Mouse (Mus musculus) cortical plate, adult 2 months (tissue): ENCODE results near the gene Tmem251. TPM values are rescaled to one million over a fixed set of nuclear protein-coding genes. Genes with fewer than 3 reads are reported as not detected.

Source experiments
- H3K27ac ChIP-seq: fragments of 200-500 bp; 2 replicates; pipeline ENCODE4 v1.5.1; 2012; ENCODE audit warnings: low read length, control low read depth, inconsistent platforms; ENCODE audit not compliant: insufficient read depth
- H3K4me1 ChIP-seq: fragments of 200-500 bp; 2 replicates; pipeline ENCODE4 v1.6.1; 2011; ENCODE audit warnings: low read length; ENCODE audit not compliant: control insufficient read depth, insufficient read depth
- H3K4me3 ChIP-seq: fragments of 200-500 bp; 2 replicates; pipeline ENCODE4 v1.5.1; 2011; ENCODE audit warnings: mild to moderate bottlenecking, low read length, control low read depth; ENCODE audit not compliant: insufficient read depth
- CTCF ChIP-seq: fragments of 200-500 bp; IDR thresholded peaks from 2 replicates; pipeline ENCODE4 v1.5.1; 2011; ENCODE audit warnings: mild to moderate bottlenecking, control low read depth, low read length; ENCODE audit not compliant: insufficient read depth; ENCODE audit errors: extremely low read depth
- POLR2A ChIP-seq: fragments of 200-500 bp; IDR thresholded peaks from 2 replicates; pipeline ENCODE4 v1.6.1; 2011; ENCODE audit warnings: mild to moderate bottlenecking, low read length, control low read depth; ENCODE audit not compliant: insufficient read depth; ENCODE audit errors: extremely low read depth
- polyA plus RNA-seq: library from polyadenylated mRNA; depleted of rRNA; stranded (reverse); fragments of >200 nt; gene quantifications from 2 replicates; pipeline ENCODE4 v1.2.3, GENCODE M21; 2012

Gene Tmem251
- polyA plus RNA-seq, 1 experiment = 4.0 TPM

GRCm38 (mm10) chr12:102725146-102725545, 18.4 kb upstream of the Tmem251 start:
- no peak for TF ChIP-seq CTCF
- TF ChIP-seq POLR2A = no peak
- Histone ChIP-seq H3K4me1 (peaks cover 5% of the 10 kb centered on the region), H3K27ac (no peak overlapping the region), H3K4me3 (no peak overlapping the region)

DNA sequence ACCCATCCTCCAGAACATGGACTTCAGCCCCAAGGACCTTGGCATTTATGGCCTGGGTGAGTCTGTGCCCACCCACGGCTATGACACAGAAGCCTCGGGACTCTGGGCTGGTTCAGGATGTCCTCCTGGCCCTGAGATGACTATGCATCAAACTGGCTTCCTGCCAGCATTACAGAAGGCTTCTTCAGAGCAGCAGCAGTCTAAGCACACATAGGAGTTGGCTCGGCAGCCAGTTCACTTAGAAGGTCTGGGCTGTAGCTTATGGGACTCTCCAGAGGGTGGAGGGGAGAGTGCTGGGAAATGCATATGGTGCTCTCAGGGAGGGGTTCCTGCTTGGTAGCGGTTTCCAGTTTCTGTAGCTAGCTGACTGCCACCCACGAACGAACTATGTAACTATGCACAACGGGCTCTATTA, 17.8 kb upstream of the Tmem251 start:
- TF ChIP-seq POLR2A (no peak), CTCF (no peak)

GRCm38 (mm10) chr12:102729855-102730797, 13.4 kb upstream of the Tmem251 start:
- H3K4me3 ChIP-seq = no peak overlapping the region
- H3K27ac ChIP-seq = no peak overlapping the region

More for the DNA sequence above, 17.8 kb upstream of the Tmem251 start:
- H3K4me1 ChIP-seq = peaks cover 5% of the 10 kb centered on the region
- no peak overlapping the region for H3K27ac ChIP-seq
- H3K4me3 ChIP-seq = no peak overlapping the region

DNA sequence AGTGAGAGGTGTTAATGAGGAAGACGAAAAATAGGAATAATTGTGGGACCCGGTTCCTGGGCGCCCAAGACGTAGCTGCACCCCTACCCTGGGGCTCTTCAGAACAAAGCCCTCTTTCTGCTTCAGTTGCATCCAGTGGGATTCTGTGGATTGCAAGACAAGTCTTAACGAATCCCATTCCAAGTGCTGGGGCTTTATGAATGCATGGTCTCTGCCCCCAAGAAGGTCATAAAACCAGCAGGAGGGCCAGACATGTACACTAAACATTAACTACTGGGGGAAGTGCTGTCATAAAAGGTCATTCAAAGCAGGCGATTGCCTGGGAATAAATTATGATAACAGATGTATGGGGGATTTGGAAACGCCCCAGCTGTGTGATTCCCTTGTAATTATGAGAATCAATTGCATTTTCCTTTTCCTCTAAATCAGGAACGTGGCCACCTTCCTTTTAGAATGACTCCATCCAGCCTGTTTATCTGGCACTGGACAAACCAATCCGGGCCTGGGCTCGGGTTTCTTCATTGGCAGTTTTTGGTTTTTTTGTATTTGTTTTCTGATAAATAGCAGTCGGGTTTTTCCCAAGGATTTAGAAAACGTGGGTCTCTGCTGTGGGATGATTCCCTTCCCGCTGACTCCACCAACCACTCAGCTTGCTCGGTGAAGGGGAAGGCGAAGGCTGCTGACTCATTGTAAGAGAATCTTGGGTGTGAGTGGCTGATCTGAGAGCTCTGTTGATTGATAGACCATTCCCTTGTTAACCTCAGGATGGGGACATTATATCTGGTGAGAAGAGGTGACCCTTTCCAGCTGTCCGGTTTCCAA, 12.6 kb upstream of the Tmem251 start:
- H3K27ac ChIP-seq = no peak overlapping the region
- no peaks in the 10 kb centered on the region for H3K4me1 ChIP-seq
- H3K4me3 ChIP-seq = no peak overlapping the region
- TF ChIP-seq CTCF (no peak), POLR2A (no peak)

More at GRCm38 (mm10) chr12:102729855-102730797, 13.4 kb upstream of the Tmem251 start:
- H3K4me1 ChIP-seq = peaks cover 1% of the 10 kb centered on the region
- TF ChIP-seq POLR2A (peak; percentile 60; the same call in 1 of the 2 replicates), CTCF (no peak)

DNA sequence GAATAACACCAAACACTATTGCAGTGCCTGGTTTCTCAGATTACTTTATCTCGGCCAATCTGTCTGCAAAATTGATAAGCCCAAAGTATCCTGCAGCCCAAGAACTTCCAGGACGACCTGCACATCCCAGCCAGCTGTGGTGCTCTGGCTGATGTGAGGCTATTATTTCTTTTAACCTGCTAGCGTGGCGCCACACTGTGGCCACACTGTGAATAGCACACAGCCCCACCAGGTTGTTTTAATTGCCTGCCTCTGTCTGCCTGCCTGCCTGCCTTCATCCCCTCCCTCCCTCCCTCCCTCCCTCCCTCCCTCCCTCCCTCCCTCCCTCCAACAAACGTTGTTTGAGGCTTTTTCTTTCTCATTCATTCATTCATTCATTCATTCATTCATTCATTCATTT, 10.2 kb upstream of the Tmem251 start:
- no peak overlapping the region for H3K4me3 ChIP-seq

DNA sequence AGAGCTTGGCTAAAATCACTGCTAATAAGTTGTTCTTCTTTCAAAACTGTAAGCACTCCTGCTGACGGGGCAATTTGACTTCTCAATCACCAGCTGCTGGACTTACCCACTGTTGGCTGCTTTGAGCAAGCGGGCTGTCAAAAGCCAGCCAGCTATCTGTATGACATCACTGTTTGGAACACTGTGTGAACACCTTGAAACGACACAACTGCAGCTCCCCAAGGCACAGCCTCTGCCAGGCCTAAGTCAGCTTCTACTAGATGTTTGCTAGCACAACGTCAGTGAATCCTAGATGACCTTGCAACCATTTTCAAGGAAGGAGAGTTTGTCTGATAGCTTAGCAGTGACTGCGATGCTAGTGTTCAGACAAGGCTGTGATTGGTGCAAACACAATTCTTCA, 4.5 kb upstream of the Tmem251 start:
- H3K4me3 ChIP-seq = no peak overlapping the region
- H3K27ac ChIP-seq = no peak overlapping the region
- TF ChIP-seq POLR2A (no peak), CTCF (no peak)
- peaks cover 6% of the 10 kb centered on the region; the same call in 1 of the 2 replicates for H3K4me1 ChIP-seq

More for the DNA sequence above, 10.2 kb upstream of the Tmem251 start:
- peak; percentile 62 for TF ChIP-seq CTCF
- TF ChIP-seq POLR2A = no peak
- H3K27ac ChIP-seq = no peak overlapping the region
- no peaks in the 10 kb centered on the region for H3K4me1 ChIP-seq

- Histone ChIP-seq H3K27ac (no peak overlapping the region), H3K4me3 (no peak overlapping the region), H3K4me1 (peaks cover 11% of the 10 kb centered on the region; the same call in 1 of the 2 replicates)
- TF ChIP-seq CTCF = peak; percentile 34; the same call in 1 of the 2 replicates
- TF ChIP-seq POLR2A = no peak
Measured at GRCm38 (mm10) chr12:102740285-102740684, 3.3 kb upstream of the Tmem251 start.

DNA sequence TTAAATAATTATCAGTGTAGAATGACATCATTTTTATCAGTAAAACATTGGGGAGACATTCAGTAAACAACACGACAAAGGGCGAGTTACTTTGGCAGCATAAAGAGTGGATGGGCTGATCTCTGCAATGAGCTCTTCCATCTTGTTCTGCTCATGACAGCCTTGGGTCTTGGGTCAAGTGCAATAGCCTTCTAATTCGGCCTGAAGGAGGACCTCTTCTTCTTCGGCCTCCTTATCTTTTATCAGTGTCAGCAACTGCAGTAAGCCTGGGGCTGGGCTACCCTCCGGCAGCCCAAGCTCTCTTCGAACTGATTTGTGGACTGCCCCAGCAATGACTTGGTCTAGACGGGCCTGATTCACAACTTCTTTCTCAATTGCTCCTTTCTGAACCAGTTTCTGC, 1.5 kb upstream of the Tmem251 start:
- Histone ChIP-seq H3K4me1 (peaks cover 11% of the 10 kb centered on the region; the same call in 1 of the 2 replicates), H3K27ac (no peak overlapping the region), H3K4me3 (peak overlapping the region; percentile 91; the same call in 1 of the 2 replicates)
- TF ChIP-seq POLR2A = no peak
- no peak for TF ChIP-seq CTCF

DNA sequence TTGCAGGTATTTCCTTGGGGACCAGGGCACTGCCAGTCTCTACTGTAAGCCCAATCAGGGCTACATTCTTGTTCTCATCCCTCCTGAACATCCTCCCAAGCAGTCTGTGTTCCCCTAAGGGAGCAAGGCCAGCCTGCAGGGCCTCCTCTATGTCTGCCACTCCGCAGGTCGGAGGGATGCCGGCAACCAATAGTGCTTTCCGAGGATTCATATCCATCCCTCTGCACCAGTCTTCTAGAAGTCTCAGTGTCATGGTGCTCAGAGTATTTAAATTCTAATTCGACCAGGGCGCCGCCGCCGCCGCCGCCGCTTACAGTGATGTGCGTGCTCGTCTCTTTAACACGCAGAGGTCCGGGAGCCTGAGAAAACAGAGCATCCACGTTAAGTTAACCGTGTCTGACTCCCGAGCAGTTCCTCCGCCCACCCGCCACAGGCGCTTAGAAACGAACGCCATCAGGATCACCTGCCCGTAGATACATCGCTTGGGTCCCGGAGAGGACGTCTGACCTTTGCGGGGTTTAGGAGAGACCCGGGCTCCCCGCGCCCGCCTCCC, 450 bp upstream of the Tmem251 start:
- TF ChIP-seq CTCF (no peak), POLR2A (no peak)
- Histone ChIP-seq H3K4me3 (peak overlapping the region; percentile 91), H3K4me1 (peaks cover 11% of the 10 kb centered on the region; the same call in 1 of the 2 replicates), H3K27ac (peak overlapping the region; percentile 93)
